Mouse (Mus musculus) embryo, embryonic 10 days (tissue): ENCODE measurements around the gene Def8.

ENCODE experiments used
- DNase-seq: peaks from one replicate; pipeline ENCODE4 v3.0.0-alpha.2; 2015; ENCODE audit warnings: low spot score

Gene Def8

GRCm38 (mm10) chr8:123423441-123423840, at the start of gene Def8:
TSS of gene Def8 (plus strand) at chr8:123423527.
- DNase-seq, result no peak

GRCm38 (mm10) chr8:123374239-123374578, 49.1 kb upstream of the Def8 start:
- peak; percentile 97 for DNase-seq

GRCm38 (mm10) chr8:123375701-123376100, 47.6 kb upstream of the Def8 start:
- no peak for DNase-seq

GRCm38 (mm10) chr8:123376106-123376505, 47.2 kb upstream of the Def8 start:
- no peak for DNase-seq

- DNase-seq, result no peak
These were observed 41.6 kb upstream of the Def8 start for GRCm38 (mm10) chr8:123381711-123382110.

GRCm38 (mm10) chr8:123382516-123382915, 40.8 kb upstream of the Def8 start:
- DNase-seq, result no peak

- DNase-seq, result no peak
These were observed 38.3 kb upstream of the Def8 start for GRCm38 (mm10) chr8:123384883-123385540.

GRCm38 (mm10) chr8:123387041-123387440, 36.3 kb upstream of the Def8 start:
- DNase-seq, result no peak

GRCm38 (mm10) chr8:123387801-123388200, 35.5 kb upstream of the Def8 start:
- DNase-seq, result no peak

GRCm38 (mm10) chr8:123389026-123389425, 34.3 kb upstream of the Def8 start:
- DNase-seq, result no peak

- DNase-seq, result no peak
These were observed 25.0 kb upstream of the Def8 start for GRCm38 (mm10) chr8:123398308-123398707.

GRCm38 (mm10) chr8:123401936-123402335, 21.4 kb upstream of the Def8 start:
- DNase-seq, result no peak

- no peak for DNase-seq
These were observed 20.5 kb upstream of the Def8 start for GRCm38 (mm10) chr8:123402730-123403326.

GRCm38 (mm10) chr8:123404521-123404920, 18.8 kb upstream of the Def8 start:
- no peak for DNase-seq

- peak; percentile 75 for DNase-seq
These were observed 16.5 kb upstream of the Def8 start, which contains the start of gene Mc1r for GRCm38 (mm10) chr8:123406786-123407185. TSS of gene Mc1r (plus strand) at chr8:123407107.

GRCm38 (mm10) chr8:123407612-123408011, 15.7 kb upstream of the Def8 start:
- DNase-seq, result no peak

- no peak for DNase-seq
These were observed 14.5 kb upstream of the Def8 start for GRCm38 (mm10) chr8:123408586-123409544.

- DNase-seq, result peak; percentile 46
These were observed 13.2 kb upstream of the Def8 start for GRCm38 (mm10) chr8:123410049-123410587.

GRCm38 (mm10) chr8:123410788-123411187, 12.5 kb upstream of the Def8 start:
- no peak for DNase-seq

- DNase-seq, result peak; percentile 92
These were observed 12.1 kb upstream of the Def8 start, which contains the start of gene Tubb3 for GRCm38 (mm10) chr8:123411246-123411645. TSS of gene Tubb3 (plus strand) at chr8:123411424.

- no peak for DNase-seq
These were observed 11.5 kb upstream of the Def8 start for GRCm38 (mm10) chr8:123411781-123412327.

GRCm38 (mm10) chr8:123412560-123413170, 10.7 kb upstream of the Def8 start:
- DNase-seq, result peak; percentile 70
